ENCODE assay signal across 8 mouse cellular contexts in the genomic region with DNA sequence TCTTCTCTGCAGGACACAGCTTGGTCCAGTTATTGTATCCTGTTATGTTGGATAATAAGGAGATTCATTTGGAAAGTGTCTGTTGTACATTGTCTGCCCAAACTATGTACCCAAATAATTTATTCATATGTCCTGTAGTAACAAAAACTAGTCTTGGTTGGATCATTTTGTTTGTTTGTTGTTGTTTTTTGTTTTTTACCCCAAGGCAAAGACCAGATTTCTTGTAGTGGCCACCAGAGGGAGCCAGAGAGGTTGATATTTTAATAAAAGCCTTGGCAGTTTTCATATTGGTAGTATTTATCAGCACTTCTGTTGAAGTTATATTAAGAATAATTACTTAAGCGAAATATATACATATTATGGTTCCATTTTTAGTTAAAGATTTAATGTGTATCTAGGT. TPM values are rescaled to one million over a fixed set of nuclear protein-coding genes. Genes with fewer than 3 reads are reported as not detected.
A peak's percentile ranks its signal among the peaks of the same experiment; 100 is the strongest.
DNase-seq lines count a peak whose midpoint lies in the region.

No protein-coding gene starts in this region.

- peak; percentile 55 for DNase-seq in adrenal gland, postnatal 10 days
- DNase-seq in adrenal gland, adult 2 months, result no peak
- DNase-seq in kidney, postnatal 14 days, result peak; percentile 54
- no peak for DNase-seq in kidney, adult 11 months
- DNase-seq in thymus, postnatal 14 days, result peak; percentile 33
- no peak for DNase-seq in thymus, postnatal 25 days
- peak; percentile 22 for DNase-seq in telencephalon, adult 2 months (ENCODE audit: low read depth, low spot score)
- no peak for DNase-seq in gastrocnemius, adult 18-20 months (ENCODE audit: low spot score)

RNA-seq across cellular contexts. Expression of gene Uaca, which starts 25.0 kb away (rescaled TPM):
- total RNA-seq in adrenal gland, postnatal 10 days (2021), result 10 to 100 TPM; 40.7 to 51.1 TPM
- total RNA-seq in adrenal gland, adult 2 months (2021), result 10 to 100 TPM; 28.0 to 63.4 TPM
- polyA plus RNA-seq in adrenal gland, adult 2 months (2012; rRNA removed), result 5.6 and 6.9 TPM in 2 replicates
- total RNA-seq in gastrocnemius, adult 18-20 months (2021), result 100 to 1,000 TPM; 137 to 171 TPM

Comparison
In these comparisons a context has a peak if more than half of its experiments do, and no peak if none do; other contexts are left out.
1. DNase-seq: peak in adrenal gland, postnatal 10 days (single experiment), kidney, postnatal 14 days (single experiment), thymus, postnatal 14 days (single experiment) and telencephalon, adult 2 months (single experiment); none in adrenal gland, adult 2 months (single experiment), kidney, adult 11 months (single experiment), thymus, postnatal 25 days (single experiment) and gastrocnemius, adult 18-20 months (single experiment).